29 mouse cellular contexts compared by ENCODE assay signal in genomic region chr5:34309016-34309415, GRCm38 (mm10). TPM values are rescaled to one million over a fixed set of nuclear protein-coding genes. Genes with fewer than 3 reads are reported as not detected.
A peak's percentile ranks its signal among the peaks of the same experiment; 100 is the strongest.
DNase-seq lines count a peak whose midpoint lies in the region; ATAC-seq and TF ChIP-seq lines count a peak whose summit lies in the region.
"Had no signal": no experiment of that assay in that cellular context is flagged by ENCODE, and none has a peak within 500 bp of the region (broad histone marks: within the 10 kb centered on the region; RNA-seq: fewer than 3 reads in every experiment).

No protein-coding gene starts in this region.

- no peak for TF ChIP-seq CTCF in liver, postnatal 0 days (IDR thresholded peaks at IDR 0.05; ENCODE audit: low read depth)
- TF ChIP-seq CTCF in forebrain, postnatal 0 days (IDR thresholded peaks at IDR 0.05; ENCODE audit: low read depth): no peak

- H3K4me1 ChIP-seq in kidney, embryonic 15.5 days: no peaks in the 10 kb centered on the region
- no peaks in the 10 kb centered on the region for H3K4me1 ChIP-seq in liver, postnatal 0 days (ENCODE audit: insufficient read depth)
- H3K4me1 ChIP-seq in liver, embryonic 11.5 days (replicated peaks; ENCODE audit: control insufficient read depth, insufficient read depth, low read length): no peaks in the 10 kb centered on the region
- no peaks in the 10 kb centered on the region for H3K4me1 ChIP-seq in forebrain, postnatal 0 days (ENCODE audit: insufficient read depth)
- H3K4me1 ChIP-seq: forebrain, embryonic 10.5 days; forebrain, embryonic 13.5 days; hindbrain, embryonic 12.5 days; hindbrain, embryonic 15.5 days had no signal

- H3K9ac ChIP-seq in kidney, embryonic 15.5 days: no peak overlapping the region
- H3K9ac ChIP-seq in liver, postnatal 0 days (replicated peaks): no peak overlapping the region
- H3K9ac ChIP-seq in liver, embryonic 11.5 days (ENCODE audit: low read depth, low read length): no peak overlapping the region
- H3K9ac ChIP-seq in forebrain, postnatal 0 days: no peak overlapping the region
- H3K9ac ChIP-seq: forebrain, embryonic 13.5 days; hindbrain, embryonic 12.5 days; hindbrain, embryonic 15.5 days had no signal

- ATAC-seq in kidney, embryonic 15.5 days (replicated peaks; ENCODE audit: low FRiP score): no peak
- ATAC-seq in liver, postnatal 0 days: no peak
- no peak for ATAC-seq in liver, embryonic 11.5 days (replicated peaks; ENCODE audit: low FRiP score)
- ATAC-seq in forebrain, postnatal 0 days: no peak
- ATAC-seq: forebrain, embryonic 13.5 days; forebrain, embryonic 16.5 days; Patski had no signal

- H3K4me3 ChIP-seq in kidney, embryonic 15.5 days (replicated peaks): no peak overlapping the region
- H3K4me3 ChIP-seq in liver, postnatal 0 days (ENCODE audit: low read depth, low read length): no peak overlapping the region
- no peak overlapping the region for H3K4me3 ChIP-seq in liver, embryonic 11.5 days (ENCODE audit: low read depth, low read length)
- no peak overlapping the region for H3K4me3 ChIP-seq in forebrain, postnatal 0 days (ENCODE audit: low read depth, low read length)
- H3K4me3 ChIP-seq: forebrain, embryonic 10.5 days; forebrain, embryonic 13.5 days; gastrocnemius, adult 2 months; hindbrain, embryonic 12.5 days; hindbrain, embryonic 15.5 days had no signal

- no peak for TF ChIP-seq EP300 in liver, postnatal 0 days (IDR thresholded peaks at IDR 0.05; ENCODE audit: low read depth)

- DNase-seq in kidney, adult 11 months: peak; percentile 10
- no peak for DNase-seq in kidney, adult 18-20 months
- peak; percentile 36 for DNase-seq in kidney, postnatal 14 days
- peak; percentile 33 for DNase-seq in liver, postnatal 0 days
- DNase-seq in liver, embryonic 11.5 days (ENCODE audit: low spot score): no peak
- DNase-seq in forebrain, postnatal 0 days: no peak
- DNase-seq: adrenal gland, adult 2 months; adrenal gland, postnatal 14 days; B cell, adult 2 months; cerebellum, adult 11 months; cerebellum, adult 2 months; gastrocnemius, adult 2 months; gastrocnemius, postnatal 14 days; heart, adult 11 months had no signal

- no peaks in the 10 kb centered on the region for H3K36me3 ChIP-seq in kidney, embryonic 15.5 days
- H3K36me3 ChIP-seq in liver, postnatal 0 days (replicated peaks; ENCODE audit: insufficient read depth, low read length): no peaks in the 10 kb centered on the region
- no peaks in the 10 kb centered on the region for H3K36me3 ChIP-seq in liver, embryonic 11.5 days (ENCODE audit: control insufficient read depth, insufficient read depth, low read length)
- H3K36me3 ChIP-seq in forebrain, postnatal 0 days (ENCODE audit: insufficient read depth): no peaks in the 10 kb centered on the region
- H3K36me3 ChIP-seq: forebrain, embryonic 10.5 days; G1E; hindbrain, embryonic 12.5 days; hindbrain, embryonic 15.5 days had no signal

- no peaks in the 10 kb centered on the region for H3K27me3 ChIP-seq in kidney, embryonic 15.5 days
- H3K27me3 ChIP-seq in liver, postnatal 0 days (ENCODE audit: insufficient read depth, low read length): no peaks in the 10 kb centered on the region
- H3K27me3 ChIP-seq in liver, embryonic 11.5 days (replicated peaks; ENCODE audit: control insufficient read depth, insufficient read depth, low read length): no peaks in the 10 kb centered on the region; the same call in 1 of the 2 replicates
- H3K27me3 ChIP-seq in forebrain, postnatal 0 days (ENCODE audit: insufficient read depth, low read length): no peaks in the 10 kb centered on the region
- H3K27me3 ChIP-seq: forebrain, embryonic 13.5 days; hindbrain, embryonic 12.5 days; hindbrain, embryonic 15.5 days; Patski had no signal

- H3K27ac ChIP-seq in kidney, embryonic 15.5 days: no peak overlapping the region
- no peak overlapping the region for H3K27ac ChIP-seq in liver, postnatal 0 days (ENCODE audit: low read depth)
- no peak overlapping the region for H3K27ac ChIP-seq in liver, embryonic 11.5 days (ENCODE audit: low read depth, low read length)
- H3K27ac ChIP-seq in forebrain, postnatal 0 days (ENCODE audit: low read depth, low read length): no peak overlapping the region
- H3K27ac ChIP-seq: forebrain, embryonic 10.5 days; forebrain, embryonic 13.5 days; gastrocnemius, adult 2 months; hindbrain, embryonic 12.5 days; hindbrain, embryonic 15.5 days had no signal

- H3K4me2 ChIP-seq in kidney, embryonic 15.5 days: no peak overlapping the region
- H3K4me2 ChIP-seq in liver, postnatal 0 days (ENCODE audit: low read depth, low read length): no peak overlapping the region
- no peak overlapping the region for H3K4me2 ChIP-seq in liver, embryonic 11.5 days
- H3K4me2 ChIP-seq in forebrain, postnatal 0 days (ENCODE audit: low read depth): no peak overlapping the region
- H3K4me2 ChIP-seq: forebrain, embryonic 13.5 days; heart, embryonic 11.5 days; hindbrain, embryonic 12.5 days; hindbrain, embryonic 15.5 days had no signal

- WGBS in kidney, embryonic 15.5 days: 67% methylated on average over 3 of the region's 3 CpGs
- WGBS in liver, postnatal 0 days (ENCODE audit: insufficient replicate concordance): 57% methylated on average over 3 of the region's 3 CpGs
- WGBS in liver, embryonic 11.5 days: 69% methylated on average over 3 of the region's 3 CpGs
- 79% methylated on average over 3 of the region's 3 CpGs for WGBS in forebrain, postnatal 0 days

- H3K9me3 ChIP-seq in kidney, embryonic 15.5 days (replicated peaks): no peaks in the 10 kb centered on the region
- no peaks in the 10 kb centered on the region for H3K9me3 ChIP-seq in liver, postnatal 0 days (ENCODE audit: low read length)
- H3K9me3 ChIP-seq in liver, embryonic 11.5 days (ENCODE audit: control insufficient read depth, low read length): no peaks in the 10 kb centered on the region
- no peaks in the 10 kb centered on the region for H3K9me3 ChIP-seq in forebrain, postnatal 0 days (ENCODE audit: low read length)
- H3K9me3 ChIP-seq: forebrain, embryonic 10.5 days; forebrain, embryonic 13.5 days; G1E; hindbrain, embryonic 12.5 days; hindbrain, embryonic 15.5 days had no signal

RNA-seq across cellular contexts. Expression of gene Cfap99, which starts 20.6 kb away (rescaled TPM):
- not detected in 2 replicates for polyA plus RNA-seq in kidney, embryonic 15.5 days (2015; fragmentation: Nextera tagmentation; extraction: Ambion mirVana)
- polyA plus RNA-seq in liver, postnatal 0 days (2015; fragmentation: Nextera tagmentation; extraction: Ambion mirVana): not detected in 2 replicates
- polyA plus RNA-seq in liver, embryonic 11.5 days (2014; fragmentation: Nextera tagmentation; extraction: Ambion mirVana): not detected in 2 replicates
- 0.08 and 0.24 TPM in 2 replicates for total RNA-seq in forebrain, postnatal 0 days (2014; rRNA removed)
- polyA plus RNA-seq in forebrain, postnatal 0 days (2015; fragmentation: Nextera tagmentation; extraction: Ambion mirVana): 0.10 and 0.23 TPM in 2 replicates
- total RNA-seq: adrenal gland, adult 2 months; adrenal gland, postnatal 14 days; CH12.LX; G1E; gastrocnemius, adult 2 months; heart, adult 8-10 months; heart, postnatal 25 days; hematopoietic stem cell, adult 5-6 weeks had no signal
- polyA plus RNA-seq: adrenal gland, adult 2 months; embryonic facial prominence, embryonic 11.5 days; forebrain, embryonic 10.5 days; forebrain, embryonic 13.5 days; forebrain, embryonic 16.5 days; G1E; heart, postnatal 0 days; hindbrain, embryonic 15.5 days; Patski had no signal

RNA-seq across cellular contexts. Expression of gene Zfyve28, which starts 20.8 kb away (rescaled TPM):
- 0.37 and 0.77 TPM in 2 replicates for polyA plus RNA-seq in kidney, embryonic 15.5 days (2015; fragmentation: Nextera tagmentation; extraction: Ambion mirVana)
- polyA plus RNA-seq in liver, postnatal 0 days (2015; fragmentation: Nextera tagmentation; extraction: Ambion mirVana): 0.02 and 0.14 TPM in 2 replicates
- 0.22 TPM in 1 of 2 replicates, not detected in the other for polyA plus RNA-seq in liver, embryonic 11.5 days (2014; fragmentation: Nextera tagmentation; extraction: Ambion mirVana)
- total RNA-seq in forebrain, postnatal 0 days (2014; rRNA removed): 12.2 and 14.2 TPM in 2 replicates
- 3.6 and 4.0 TPM in 2 replicates for polyA plus RNA-seq in forebrain, postnatal 0 days (2015; fragmentation: Nextera tagmentation; extraction: Ambion mirVana)
- polyA plus RNA-seq: G1E had no signal

RNA-seq across cellular contexts. Expression of gene Rnf4, which starts 27.1 kb away (rescaled TPM):
- polyA plus RNA-seq in kidney, embryonic 15.5 days (2015; fragmentation: Nextera tagmentation; extraction: Ambion mirVana): 174 and 181 TPM in 2 replicates
- polyA plus RNA-seq in liver, postnatal 0 days (2015; fragmentation: Nextera tagmentation; extraction: Ambion mirVana): 60.0 and 60.4 TPM in 2 replicates
- 151 and 174 TPM in 2 replicates for polyA plus RNA-seq in liver, embryonic 11.5 days (2014; fragmentation: Nextera tagmentation; extraction: Ambion mirVana)
- 116 and 122 TPM in 2 replicates for total RNA-seq in forebrain, postnatal 0 days (2014; rRNA removed)
- polyA plus RNA-seq in forebrain, postnatal 0 days (2015; fragmentation: Nextera tagmentation; extraction: Ambion mirVana): 122 and 129 TPM in 2 replicates

Comparison
In these comparisons a context has a peak if more than half of its experiments do, and no peak if none do; other contexts are left out.
1. DNase-seq: peak in kidney, adult 11 months (single experiment), kidney, postnatal 14 days (single experiment) and liver, postnatal 0 days (single experiment); none in kidney, adult 18-20 months (single experiment), liver, embryonic 11.5 days (single experiment) and forebrain, postnatal 0 days (single experiment).